Mouse (Mus musculus): Measurements from ENCODE around the gene Rbfox3. TPM values are rescaled to one million over a fixed set of nuclear protein-coding genes. Genes with fewer than 3 reads are reported as not detected.

Gene Rbfox3
- polyA plus RNA-seq, 1 experiment from 2014 or later = 12.6 TPM

- H3K4me1 ChIP-seq (replicated peaks; ENCODE audit: control insufficient read depth, insufficient read depth, low read length) = no peaks in the 10 kb centered on the region
- DNase-seq (ENCODE audit: low spot score) (no peak), ATAC-seq (ENCODE audit: low FRiP score) (no peak)
- WGBS = 90% methylated on average over 6 of the region's 6 CpGs
- no peak overlapping the region for H3K4me2 ChIP-seq (replicated peaks; ENCODE audit: low read depth, low read length)
- H3K27ac ChIP-seq (ENCODE audit: low read depth, low read length) = no peak overlapping the region
- no peak overlapping the region for H3K9ac ChIP-seq (ENCODE audit: low read depth, low read length)
- H3K9me3 ChIP-seq (ENCODE audit: control insufficient read depth, low read length) = no peaks in the 10 kb centered on the region
- no peak overlapping the region for H3K4me3 ChIP-seq (ENCODE audit: low read depth, low read length)
- H3K27me3 ChIP-seq (ENCODE audit: control insufficient read depth, insufficient read depth, low read length) = no peaks in the 10 kb centered on the region
- H3K36me3 ChIP-seq (ENCODE audit: control insufficient read depth, insufficient read depth, low read length) = no peaks in the 10 kb centered on the region
Measured at GRCm38 (mm10) chr11:118861246-118861645, 50.2 kb downstream of the Rbfox3 start.

GRCm38 (mm10) chr11:118860812-118861211 is 50.6 kb downstream of the Rbfox3 start:
- Histone ChIP-seq H3K4me2 (replicated peaks; ENCODE audit: low read depth, low read length) (no peak overlapping the region), H3K36me3 (ENCODE audit: control insufficient read depth, insufficient read depth, low read length) (no peaks in the 10 kb centered on the region), H3K4me3 (ENCODE audit: low read depth, low read length) (no peak overlapping the region), H3K4me1 (replicated peaks; ENCODE audit: control insufficient read depth, insufficient read depth, low read length) (no peaks in the 10 kb centered on the region), H3K9ac (ENCODE audit: low read depth, low read length) (no peak overlapping the region), H3K9me3 (ENCODE audit: control insufficient read depth, low read length) (no peaks in the 10 kb centered on the region), H3K27ac (ENCODE audit: low read depth, low read length) (no peak overlapping the region), H3K27me3 (ENCODE audit: control insufficient read depth, insufficient read depth, low read length) (no peaks in the 10 kb centered on the region)
- WGBS = 92% methylated on average over 8 of the region's 8 CpGs
- DNase-seq (ENCODE audit: low spot score) (no peak), ATAC-seq (ENCODE audit: low FRiP score) (no peak)

- no peak for ATAC-seq (ENCODE audit: low FRiP score)
- Histone ChIP-seq H3K36me3 (ENCODE audit: control insufficient read depth, insufficient read depth, low read length) (no peaks in the 10 kb centered on the region), H3K4me1 (replicated peaks; ENCODE audit: control insufficient read depth, insufficient read depth, low read length) (no peaks in the 10 kb centered on the region), H3K27ac (ENCODE audit: low read depth, low read length) (no peak overlapping the region), H3K4me3 (ENCODE audit: low read depth, low read length) (no peak overlapping the region), H3K9me3 (ENCODE audit: control insufficient read depth, low read length) (no peaks in the 10 kb centered on the region), H3K9ac (ENCODE audit: low read depth, low read length) (no peak overlapping the region), H3K27me3 (ENCODE audit: control insufficient read depth, insufficient read depth, low read length) (no peaks in the 10 kb centered on the region), H3K4me2 (replicated peaks; ENCODE audit: low read depth, low read length) (no peak overlapping the region)
- 87% methylated on average over 5 of the region's 5 CpGs for WGBS
- no peak for DNase-seq (ENCODE audit: low spot score)
Measured at GRCm38 (mm10) chr11:118859839-118860238, 51.6 kb downstream of the Rbfox3 start.

GRCm38 (mm10) chr11:118858305-118858704 is 53.1 kb downstream of the Rbfox3 start:
- Histone ChIP-seq H3K4me3 (ENCODE audit: low read depth, low read length) (no peak overlapping the region), H3K9ac (ENCODE audit: low read depth, low read length) (no peak overlapping the region), H3K27ac (ENCODE audit: low read depth, low read length) (no peak overlapping the region), H3K27me3 (ENCODE audit: control insufficient read depth, insufficient read depth, low read length) (no peaks in the 10 kb centered on the region), H3K4me2 (replicated peaks; ENCODE audit: low read depth, low read length) (no peak overlapping the region), H3K4me1 (replicated peaks; ENCODE audit: control insufficient read depth, insufficient read depth, low read length) (no peaks in the 10 kb centered on the region), H3K9me3 (ENCODE audit: control insufficient read depth, low read length) (no peaks in the 10 kb centered on the region), H3K36me3 (ENCODE audit: control insufficient read depth, insufficient read depth, low read length) (no peaks in the 10 kb centered on the region)
- DNase-seq (ENCODE audit: low spot score) = no peak
- WGBS = 79% methylated on average over 11 of the region's 11 CpGs
- ATAC-seq (ENCODE audit: low FRiP score) = no peak

GRCm38 (mm10) chr11:118851391-118851790 is 60.0 kb downstream of the Rbfox3 start:
- Histone ChIP-seq H3K4me2 (replicated peaks; ENCODE audit: low read depth, low read length) (no peak overlapping the region), H3K27ac (ENCODE audit: low read depth, low read length) (no peak overlapping the region), H3K27me3 (ENCODE audit: control insufficient read depth, insufficient read depth, low read length) (no peaks in the 10 kb centered on the region), H3K4me3 (ENCODE audit: low read depth, low read length) (no peak overlapping the region), H3K36me3 (ENCODE audit: control insufficient read depth, insufficient read depth, low read length) (no peaks in the 10 kb centered on the region), H3K9ac (ENCODE audit: low read depth, low read length) (no peak overlapping the region), H3K9me3 (ENCODE audit: control insufficient read depth, low read length) (no peaks in the 10 kb centered on the region), H3K4me1 (replicated peaks; ENCODE audit: control insufficient read depth, insufficient read depth, low read length) (no peaks in the 10 kb centered on the region)
- ATAC-seq (ENCODE audit: low FRiP score) = no peak
- no peak for DNase-seq (ENCODE audit: low spot score)
- WGBS = 85% methylated on average over 6 of the region's 6 CpGs

- no peak overlapping the region for H3K27ac ChIP-seq (ENCODE audit: low read depth, low read length)
- DNase-seq (ENCODE audit: low spot score) (no peak), ATAC-seq (ENCODE audit: low FRiP score) (no peak)
- H3K4me3 ChIP-seq (ENCODE audit: low read depth, low read length) = no peak overlapping the region
- 93% methylated on average over 7 of the region's 7 CpGs for WGBS
- no peaks in the 10 kb centered on the region for H3K4me1 ChIP-seq (replicated peaks; ENCODE audit: control insufficient read depth, insufficient read depth, low read length)
- H3K9ac ChIP-seq (ENCODE audit: low read depth, low read length) = no peak overlapping the region
- no peaks in the 10 kb centered on the region for H3K36me3 ChIP-seq (ENCODE audit: control insufficient read depth, insufficient read depth, low read length)
- H3K27me3 ChIP-seq (ENCODE audit: control insufficient read depth, insufficient read depth, low read length) = no peaks in the 10 kb centered on the region
- H3K4me2 ChIP-seq (replicated peaks; ENCODE audit: low read depth, low read length) = no peak overlapping the region
- no peaks in the 10 kb centered on the region for H3K9me3 ChIP-seq (ENCODE audit: control insufficient read depth, low read length)
Measured at GRCm38 (mm10) chr11:118847986-118848385, 63.4 kb downstream of the Rbfox3 start.

GRCm38 (mm10) chr11:118840992-118841391 is 70.4 kb downstream of the Rbfox3 start:
- H3K27ac ChIP-seq (ENCODE audit: low read depth, low read length) = no peak overlapping the region
- no peak overlapping the region for H3K4me3 ChIP-seq (ENCODE audit: low read depth, low read length)
- 87% methylated on average over 5 of the region's 5 CpGs for WGBS
- DNase-seq (ENCODE audit: low spot score) (no peak), ATAC-seq (ENCODE audit: low FRiP score) (no peak)
- no peaks in the 10 kb centered on the region for H3K9me3 ChIP-seq (ENCODE audit: control insufficient read depth, low read length)
- H3K4me2 ChIP-seq (replicated peaks; ENCODE audit: low read depth, low read length) = no peak overlapping the region
- no peaks in the 10 kb centered on the region for H3K27me3 ChIP-seq (ENCODE audit: control insufficient read depth, insufficient read depth, low read length)
- H3K36me3 ChIP-seq (ENCODE audit: control insufficient read depth, insufficient read depth, low read length) = no peaks in the 10 kb centered on the region
- no peaks in the 10 kb centered on the region for H3K4me1 ChIP-seq (replicated peaks; ENCODE audit: control insufficient read depth, insufficient read depth, low read length)
- H3K9ac ChIP-seq (ENCODE audit: low read depth, low read length) = no peak overlapping the region

GRCm38 (mm10) chr11:118838167-118838566 is 73.2 kb downstream of the Rbfox3 start:
- H3K36me3 ChIP-seq (ENCODE audit: control insufficient read depth, insufficient read depth, low read length) = no peaks in the 10 kb centered on the region
- no peaks in the 10 kb centered on the region for H3K9me3 ChIP-seq (ENCODE audit: control insufficient read depth, low read length)
- no peak for DNase-seq (ENCODE audit: low spot score)
- no peak overlapping the region for H3K9ac ChIP-seq (ENCODE audit: low read depth, low read length)
- H3K4me3 ChIP-seq (ENCODE audit: low read depth, low read length) = no peak overlapping the region
- no peak overlapping the region for H3K27ac ChIP-seq (ENCODE audit: low read depth, low read length)
- H3K4me1 ChIP-seq (replicated peaks; ENCODE audit: control insufficient read depth, insufficient read depth, low read length) = no peaks in the 10 kb centered on the region
- no peak overlapping the region for H3K4me2 ChIP-seq (replicated peaks; ENCODE audit: low read depth, low read length)
- ATAC-seq (ENCODE audit: low FRiP score) = no peak
- WGBS = 59% methylated on average over 4 of the region's 4 CpGs
- no peaks in the 10 kb centered on the region for H3K27me3 ChIP-seq (ENCODE audit: control insufficient read depth, insufficient read depth, low read length)

- WGBS = 69% methylated on average over 4 of the region's 4 CpGs
- H3K4me1 ChIP-seq (replicated peaks; ENCODE audit: control insufficient read depth, insufficient read depth, low read length) = no peaks in the 10 kb centered on the region
- H3K9ac ChIP-seq (ENCODE audit: low read depth, low read length) = no peak overlapping the region
- DNase-seq (ENCODE audit: low spot score) (no peak), ATAC-seq (ENCODE audit: low FRiP score) (no peak)
- no peak overlapping the region for H3K4me2 ChIP-seq (replicated peaks; ENCODE audit: low read depth, low read length)
- no peaks in the 10 kb centered on the region for H3K36me3 ChIP-seq (ENCODE audit: control insufficient read depth, insufficient read depth, low read length)
- H3K9me3 ChIP-seq (ENCODE audit: control insufficient read depth, low read length) = no peaks in the 10 kb centered on the region
- no peak overlapping the region for H3K4me3 ChIP-seq (ENCODE audit: low read depth, low read length)
- no peaks in the 10 kb centered on the region for H3K27me3 ChIP-seq (ENCODE audit: control insufficient read depth, insufficient read depth, low read length)
- H3K27ac ChIP-seq (ENCODE audit: low read depth, low read length) = no peak overlapping the region
Measured at GRCm38 (mm10) chr11:118836889-118837288, 74.5 kb downstream of the Rbfox3 start.

Data from hindbrain, embryonic 11.5 days (tissue).